Mouse (Mus musculus) embryo, embryonic 10.5 days (tissue): Measurements from ENCODE around the gene Mapk11.

ENCODE experiments used
- DNase-seq: peaks from one replicate; pipeline ENCODE4 v3.0.0-alpha.2; 2015; ENCODE audit warnings: low spot score

Gene Mapk11

DNA sequence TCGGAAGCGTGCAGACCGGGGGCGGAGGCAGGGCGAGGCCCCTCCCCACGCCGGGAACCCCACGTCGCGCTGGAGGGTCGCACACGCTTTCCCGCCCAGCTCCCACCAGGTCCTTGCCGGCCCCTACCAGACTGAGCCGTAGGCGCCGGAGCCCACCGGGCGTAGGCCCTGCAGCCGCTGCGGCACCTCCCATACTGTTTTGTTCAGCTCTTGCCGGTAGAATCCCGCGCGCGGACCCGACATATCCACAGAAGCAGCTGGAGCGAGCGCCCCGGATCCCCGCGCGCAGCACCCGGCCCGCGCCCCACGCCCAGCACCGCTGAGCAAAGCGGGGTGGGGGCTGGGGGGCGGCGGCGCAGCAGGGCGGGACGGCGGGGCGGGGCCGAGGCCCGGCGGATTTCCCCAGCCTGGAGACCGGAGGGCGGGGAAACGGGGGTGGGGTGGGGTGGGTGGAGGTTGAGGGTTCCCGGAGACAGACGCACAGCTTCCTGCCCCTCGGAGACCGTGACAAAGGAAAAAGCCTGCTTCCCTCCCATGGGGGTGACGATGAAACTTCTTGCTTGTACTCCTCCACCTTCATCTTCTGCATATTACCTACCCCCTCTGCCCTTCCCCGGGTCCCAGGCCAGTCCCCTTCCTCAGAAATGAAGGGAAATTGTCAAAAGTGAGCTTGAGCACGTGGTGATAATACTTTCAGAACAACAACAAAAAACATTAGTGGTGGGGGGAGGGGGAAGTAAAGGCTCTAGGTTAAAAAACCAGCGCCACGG, at the start of gene Mapk11:
Gene Mapk11 (minus strand): TSS at position 358 of the 770 bp plus-strand sequence.
- DNase-seq: peak; percentile 54

DNA sequence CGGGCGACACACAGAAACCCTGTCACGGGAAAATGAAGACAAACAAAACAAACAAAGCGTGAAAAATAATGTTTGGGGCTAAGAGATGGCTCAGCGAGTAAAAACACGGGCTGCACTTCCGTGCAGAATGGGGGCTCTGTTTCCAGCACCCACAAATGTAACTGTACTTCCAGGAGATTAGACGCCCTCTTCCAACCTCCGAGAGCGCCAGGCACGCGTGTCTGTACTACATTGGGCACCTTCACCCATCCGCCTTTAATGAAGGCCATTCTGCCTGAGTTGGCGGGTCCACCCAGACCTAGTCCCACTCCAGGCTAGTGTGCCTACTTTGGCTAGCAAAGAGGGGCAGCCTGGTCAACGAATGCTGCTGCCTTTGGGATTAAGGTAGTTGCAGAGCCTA, 47.6 kb upstream of the Mapk11 start:
- no peak for DNase-seq

DNA sequence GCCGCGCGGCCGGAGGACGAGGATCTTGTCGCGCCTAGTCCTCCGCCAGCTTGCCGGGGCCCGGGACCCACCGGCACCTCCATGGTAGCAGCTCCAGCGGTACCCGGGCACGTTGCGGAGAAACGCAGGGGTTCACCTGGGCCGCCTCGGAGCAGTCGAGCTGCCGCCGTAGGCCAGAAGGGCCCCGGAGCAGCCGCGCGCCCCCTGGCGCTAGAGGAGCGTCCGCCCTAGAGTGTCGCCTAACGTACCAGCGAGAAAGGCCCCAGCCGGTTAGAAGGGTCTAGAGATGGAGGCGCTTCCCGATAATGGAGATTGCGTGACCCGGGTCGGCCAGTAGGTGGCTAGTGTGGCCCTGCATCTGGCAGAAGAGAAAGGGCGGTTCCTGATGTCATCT, 46.9 kb upstream of the Mapk11 start, which contains the start of gene Dennd6b:
Gene Dennd6b (minus strand): TSS at position 184 of the 394 bp plus-strand sequence.
- peak; percentile 98 for DNase-seq

DNA sequence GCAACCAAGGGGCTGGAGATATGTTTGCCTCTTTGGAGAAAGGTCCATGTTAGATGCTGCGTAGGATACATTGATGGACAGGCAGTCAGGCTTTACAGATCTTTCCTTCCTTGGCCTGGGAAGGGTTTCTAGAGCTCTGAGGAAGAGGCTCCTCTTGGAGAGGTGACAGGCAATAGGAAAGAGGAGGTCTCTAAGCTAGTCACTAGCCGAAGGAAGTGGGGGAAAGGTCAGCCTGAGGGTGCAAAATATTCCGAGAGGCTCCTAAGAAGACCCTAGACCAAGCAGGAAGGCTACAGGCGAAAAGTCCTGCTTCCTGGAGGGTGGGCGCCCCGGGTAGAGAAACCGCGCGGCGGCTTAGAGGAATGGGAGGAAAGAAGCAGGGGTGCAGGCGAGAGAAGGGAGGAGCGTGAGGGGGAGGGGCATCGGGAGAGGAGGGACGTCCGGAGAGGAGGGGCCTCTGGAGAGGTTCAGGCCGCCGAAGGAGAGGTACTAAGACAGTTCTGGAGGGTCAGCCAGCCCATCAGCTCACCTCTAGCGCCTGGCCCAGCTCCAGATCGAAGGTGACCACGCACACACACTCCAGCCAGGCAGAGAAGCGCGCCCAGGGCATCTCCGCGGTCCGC, 46.4 kb upstream of the Mapk11 start:
- peak; percentile 94 for DNase-seq

DNA sequence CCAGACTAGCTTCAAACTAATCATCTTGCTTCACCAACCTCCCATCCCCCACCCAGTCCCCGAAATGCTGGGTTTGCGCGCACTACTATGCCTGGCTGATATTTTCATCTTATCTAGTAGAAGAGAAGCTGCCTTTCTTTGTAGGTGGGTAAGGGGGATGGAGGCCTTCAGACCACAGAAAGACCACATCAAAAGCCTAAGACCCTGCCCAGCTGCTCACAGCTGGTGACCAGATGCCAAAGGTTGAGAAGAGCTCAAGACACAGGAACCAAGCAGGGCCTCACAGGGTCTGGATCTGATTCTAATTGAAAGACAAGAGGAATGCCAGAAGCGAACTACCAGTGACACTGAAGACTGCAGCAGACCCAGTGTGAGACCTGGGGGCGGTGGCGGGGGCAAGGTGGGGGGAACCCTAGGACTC, 45.8 kb upstream of the Mapk11 start:
- peak; percentile 79 for DNase-seq

DNA sequence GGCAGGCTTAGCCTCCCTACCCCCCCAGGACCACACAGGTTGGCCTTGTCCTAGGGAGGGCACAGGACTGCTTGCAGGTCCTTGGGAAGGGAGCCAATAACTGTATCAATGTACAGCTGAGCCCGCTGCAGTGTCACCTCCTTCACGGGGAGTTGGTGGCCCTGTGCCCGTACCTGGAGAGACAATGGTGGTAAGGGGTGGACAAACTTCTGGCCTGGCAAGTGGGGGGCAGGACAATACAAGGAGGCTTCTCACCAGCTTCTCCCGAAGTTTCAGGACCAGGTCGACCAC, 35.5 kb upstream of the Mapk11 start:
- no peak for DNase-seq

DNA sequence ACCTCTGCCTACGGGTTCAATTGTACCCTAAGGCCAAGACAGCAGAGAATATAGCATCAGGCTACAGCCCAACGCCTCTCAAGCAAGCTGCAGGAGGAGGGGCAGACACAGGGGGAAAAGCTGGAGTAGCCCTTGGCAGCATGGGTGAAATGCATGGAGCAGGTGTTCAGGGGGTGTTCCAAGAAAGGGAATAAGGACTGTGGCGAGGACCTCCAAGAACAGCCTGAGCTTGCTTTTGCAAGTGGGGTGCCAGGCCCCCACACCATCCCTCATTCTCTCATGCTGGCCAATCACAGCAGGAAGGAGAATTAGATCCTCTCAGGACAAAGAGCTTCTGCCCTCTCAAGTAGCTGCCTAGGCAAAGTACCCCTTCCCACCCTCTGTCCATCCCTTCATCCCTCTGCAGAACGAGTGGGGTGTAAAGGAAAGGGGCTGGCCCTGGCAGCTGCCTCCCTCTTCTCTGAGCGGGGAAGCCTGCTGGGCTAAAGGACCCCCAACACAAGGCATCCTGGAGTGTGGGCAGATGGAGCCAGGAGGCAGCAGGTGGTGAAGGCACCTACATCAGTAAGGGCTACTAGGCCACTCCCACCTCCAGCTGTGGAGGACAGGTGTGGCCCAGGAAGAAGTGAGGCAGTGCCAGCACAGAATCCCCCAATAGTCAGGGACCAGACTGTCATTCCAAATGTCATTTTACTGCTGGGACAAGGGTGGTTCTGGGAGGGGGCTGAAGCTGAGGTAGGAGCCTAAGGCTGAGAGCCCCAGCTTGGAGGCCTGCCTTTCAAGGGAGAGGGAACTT, 34.9 kb upstream of the Mapk11 start:
- DNase-seq: no peak

DNA sequence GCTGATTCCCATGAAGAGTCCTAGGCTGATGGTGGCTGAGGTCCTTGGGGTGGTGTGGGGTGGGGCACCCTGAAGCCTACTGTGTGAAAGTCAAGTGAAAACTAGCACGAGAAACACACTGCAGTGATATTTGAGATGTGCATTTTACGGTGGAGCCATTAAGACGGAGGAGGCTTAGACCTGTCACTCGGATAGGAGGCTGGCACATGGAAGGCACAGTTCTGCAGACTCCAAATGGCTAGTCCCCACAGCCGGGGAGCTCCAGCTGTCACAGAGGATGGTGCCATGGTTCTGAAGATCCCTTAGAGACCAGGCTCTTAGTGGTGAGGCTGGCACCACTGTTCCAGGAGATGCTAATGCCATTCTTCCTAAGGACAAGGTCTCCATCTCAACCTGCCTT, 33.4 kb upstream of the Mapk11 start:
- DNase-seq: no peak

DNA sequence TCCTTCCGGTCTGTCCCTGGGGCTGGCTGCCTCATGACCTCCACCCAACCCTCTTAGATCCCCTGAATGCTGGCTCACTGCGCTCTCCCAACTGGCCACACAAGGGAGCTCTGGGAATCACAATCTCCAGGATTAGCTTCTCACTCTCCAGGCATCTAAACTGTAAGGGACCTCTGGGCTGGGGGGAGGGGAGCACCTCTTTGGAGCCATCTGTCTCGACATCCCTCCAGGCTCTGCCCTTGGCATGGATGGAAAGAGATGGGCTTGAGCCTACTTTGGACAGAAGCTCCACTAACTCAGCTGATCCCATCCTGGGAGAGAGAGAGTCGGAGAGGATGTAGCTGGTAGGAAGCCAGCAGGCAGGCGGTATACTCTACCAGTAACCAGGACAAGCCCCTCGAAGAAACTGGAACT, 32.9 kb upstream of the Mapk11 start:
- DNase-seq: peak; percentile 67

DNA sequence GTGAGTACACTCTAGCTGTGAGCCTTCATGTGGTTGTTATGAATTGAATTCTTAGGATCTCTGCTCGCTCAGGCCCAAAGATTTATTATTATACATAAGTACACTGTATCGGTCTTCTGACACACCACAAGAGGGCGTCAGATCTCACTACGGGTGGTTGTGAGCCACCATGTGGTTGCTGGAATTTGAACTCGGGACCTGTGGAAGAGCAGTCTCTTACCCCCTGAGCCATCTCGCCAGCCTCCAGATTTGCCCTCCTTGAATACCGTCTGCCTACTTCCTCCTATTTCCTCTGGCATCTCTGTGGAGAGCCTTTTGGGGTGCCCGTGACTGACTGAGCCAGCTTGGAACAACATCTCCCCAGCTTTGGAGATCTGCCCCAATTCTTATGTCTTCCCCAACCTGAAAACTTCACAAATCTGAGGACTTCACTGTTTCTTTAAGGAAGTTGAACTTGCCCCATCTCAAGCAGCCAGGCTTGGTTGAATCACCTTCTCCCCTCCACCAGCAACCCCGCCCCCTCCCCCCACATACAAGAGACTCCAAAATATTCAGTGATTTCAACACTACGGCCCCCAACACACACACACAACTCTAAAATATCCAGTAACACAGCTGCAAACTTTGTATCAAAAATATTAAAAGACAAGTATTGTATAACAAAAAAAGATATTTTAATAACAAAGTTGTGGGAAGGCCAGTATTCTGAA, 32.3 kb upstream of the Mapk11 start:
- DNase-seq: no peak

DNA sequence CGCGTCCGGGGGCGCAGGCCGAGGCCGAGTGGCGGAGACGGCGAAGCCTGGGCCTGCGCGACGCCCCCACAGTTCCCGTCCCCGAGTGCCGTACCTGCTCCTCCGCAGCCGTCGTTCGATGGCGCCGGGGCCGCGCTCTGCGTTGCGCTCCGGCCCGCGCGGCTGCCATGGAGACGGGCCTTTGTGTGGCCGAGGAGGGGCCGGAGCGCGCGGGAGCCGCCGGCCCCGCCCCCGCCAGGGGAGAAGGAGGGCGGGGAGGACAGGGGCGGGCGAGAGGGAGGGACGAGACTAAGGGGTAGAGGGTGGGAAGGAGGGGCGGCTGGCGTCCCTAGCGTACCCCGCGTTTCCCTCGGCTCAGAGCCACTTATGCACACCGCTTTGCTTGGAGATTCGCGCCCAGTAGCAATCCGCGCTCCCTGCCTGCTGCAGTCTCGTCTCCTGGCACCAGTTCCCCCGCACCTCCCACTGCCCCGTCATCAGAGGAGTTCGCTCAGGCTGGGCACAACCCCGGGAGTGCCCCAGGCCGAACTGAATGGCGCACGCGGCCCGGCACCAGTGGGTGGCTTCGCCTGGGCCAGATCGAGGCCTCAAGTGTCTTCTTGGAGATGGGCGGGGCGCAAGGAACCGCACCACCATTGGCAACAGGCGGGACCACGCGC, 31.3 kb upstream of the Mapk11 start, which contains the start of gene Plxnb2:
Gene Plxnb2 (minus strand): TSS at position 218 of the 659 bp plus-strand sequence.
- DNase-seq: peak; percentile 94

DNA sequence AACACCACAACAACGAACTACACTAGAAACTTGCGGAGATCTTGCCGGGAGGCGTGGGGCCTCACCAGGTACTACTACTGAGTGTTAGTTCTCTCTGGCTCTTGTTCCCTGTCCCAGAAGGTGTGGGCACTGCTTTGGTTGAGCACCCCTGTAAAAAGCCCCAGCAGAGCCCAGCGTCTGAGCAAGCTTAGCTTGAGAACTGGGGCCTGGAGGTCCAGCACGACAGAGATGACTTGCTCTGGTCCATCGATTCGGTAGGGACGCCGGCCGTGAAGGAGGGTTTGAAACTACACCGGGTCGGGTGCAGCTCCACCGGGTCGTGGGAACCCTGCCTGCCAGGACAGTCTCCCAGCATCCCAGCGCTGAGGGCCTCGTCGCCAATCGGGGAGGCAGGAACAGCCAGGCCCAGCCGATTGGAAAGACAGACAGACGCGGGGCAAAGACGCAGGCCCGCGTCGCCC, 30.7 kb upstream of the Mapk11 start:
- no peak for DNase-seq

DNA sequence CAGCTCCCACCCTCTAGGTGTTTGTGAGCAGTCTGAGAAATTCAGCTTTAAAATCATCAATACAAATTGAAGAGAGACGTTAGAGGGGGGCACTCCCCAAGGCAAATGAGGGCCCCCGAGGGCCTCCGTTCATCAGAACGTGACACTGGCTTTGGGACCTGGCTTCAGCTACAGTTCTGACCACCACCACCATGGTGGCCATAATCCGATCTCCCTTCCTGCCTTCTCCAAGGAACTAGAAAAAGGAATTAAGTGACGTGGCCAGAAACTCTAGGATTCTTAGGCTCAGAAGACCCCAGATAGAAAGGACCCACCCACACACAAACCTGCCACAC, 30.2 kb upstream of the Mapk11 start:
- peak; percentile 37 for DNase-seq

DNA sequence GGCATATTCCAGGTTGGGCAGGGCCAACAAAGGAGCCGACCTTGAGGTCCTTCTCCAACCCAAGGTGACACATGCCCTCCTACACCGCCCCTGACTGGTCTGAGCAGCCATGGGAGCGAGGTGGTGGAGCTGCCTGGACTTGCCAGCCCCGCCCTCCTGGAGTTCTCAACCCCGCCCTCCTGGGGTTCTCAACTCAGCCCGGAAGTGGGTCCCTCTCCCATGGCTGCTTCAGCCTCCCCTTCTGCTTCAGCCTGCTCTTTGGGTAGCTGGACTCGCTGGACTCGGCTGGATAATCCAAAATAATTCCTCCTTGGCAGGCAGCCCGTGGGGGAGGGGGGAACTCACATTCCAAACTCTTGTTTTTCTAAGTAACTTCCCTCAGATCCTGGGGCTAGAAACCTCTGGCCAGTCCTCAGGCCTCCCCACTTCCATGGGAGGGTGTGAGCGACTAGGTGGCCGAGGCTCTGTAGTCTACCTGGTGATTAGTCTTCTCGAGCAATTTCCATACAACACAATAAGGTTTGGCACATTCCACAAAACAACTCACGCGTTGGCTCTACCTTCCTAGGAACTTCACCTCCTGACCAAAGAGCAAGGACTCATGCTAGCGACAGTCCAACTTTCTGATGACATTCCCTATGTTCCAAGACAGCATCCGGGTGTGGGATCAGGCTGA, 29.7 kb upstream of the Mapk11 start:
- peak; percentile 83 for DNase-seq

DNA sequence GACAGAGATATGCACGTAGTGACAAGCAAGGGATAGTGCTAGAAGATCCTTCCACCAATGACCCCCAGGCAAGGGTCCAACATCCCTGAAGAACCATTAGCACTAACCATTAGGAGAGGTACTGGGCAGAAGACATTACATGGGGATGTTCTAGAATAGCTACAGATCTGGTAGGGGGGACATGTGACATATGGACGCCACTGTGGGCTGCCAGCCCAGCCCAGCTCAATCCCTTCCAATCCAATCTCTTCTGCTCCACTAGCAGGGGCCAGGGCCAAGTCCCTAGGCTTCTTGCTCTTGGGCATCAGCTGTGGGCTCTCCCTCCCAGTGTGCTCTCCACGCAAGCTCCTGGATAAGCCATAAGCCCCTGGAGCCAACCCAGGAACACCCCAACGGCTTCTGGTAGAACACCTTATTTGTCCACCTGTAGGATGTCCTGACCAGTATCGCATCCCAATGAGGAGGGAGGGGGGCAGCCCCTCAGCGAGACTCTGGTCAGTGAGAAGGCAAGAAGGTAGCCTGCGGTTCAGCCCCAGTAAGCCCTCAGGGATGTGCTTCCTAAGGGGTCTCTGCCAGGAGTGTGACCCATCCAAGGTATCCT, 28.9 kb upstream of the Mapk11 start:
- no peak for DNase-seq

DNA sequence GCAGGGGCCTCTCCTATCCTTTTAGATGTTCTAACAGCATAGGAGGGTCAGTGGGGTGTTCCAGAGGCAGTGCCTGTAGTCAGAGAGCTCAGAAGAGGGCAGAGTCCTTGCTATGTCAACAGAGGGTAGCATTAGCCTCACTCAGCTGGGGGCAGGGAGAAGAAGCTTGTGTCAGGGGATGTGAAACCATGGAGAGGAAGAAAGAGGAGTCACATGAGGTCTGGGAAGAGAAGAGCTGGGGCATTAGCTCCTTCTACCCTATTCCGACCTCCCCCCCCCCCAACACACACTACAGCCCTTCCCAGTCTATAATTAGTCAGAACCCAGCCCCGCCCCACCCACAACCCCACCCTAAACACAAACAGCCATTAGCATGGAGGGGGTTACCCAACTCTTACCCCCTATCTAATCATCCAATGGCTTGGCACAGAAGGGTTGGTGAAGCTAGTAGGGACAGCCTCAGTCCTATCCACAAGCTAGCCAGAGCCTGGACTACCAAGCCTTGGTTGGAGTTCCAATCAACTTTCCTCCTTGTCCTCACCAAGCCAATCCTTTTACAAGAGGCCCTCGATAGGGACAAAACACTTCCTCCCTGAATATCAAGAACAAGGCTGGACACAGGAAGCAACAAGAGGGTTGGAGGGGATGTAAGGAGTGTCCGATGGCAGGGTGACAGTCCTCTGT, 28.3 kb upstream of the Mapk11 start:
- no peak for DNase-seq

DNA sequence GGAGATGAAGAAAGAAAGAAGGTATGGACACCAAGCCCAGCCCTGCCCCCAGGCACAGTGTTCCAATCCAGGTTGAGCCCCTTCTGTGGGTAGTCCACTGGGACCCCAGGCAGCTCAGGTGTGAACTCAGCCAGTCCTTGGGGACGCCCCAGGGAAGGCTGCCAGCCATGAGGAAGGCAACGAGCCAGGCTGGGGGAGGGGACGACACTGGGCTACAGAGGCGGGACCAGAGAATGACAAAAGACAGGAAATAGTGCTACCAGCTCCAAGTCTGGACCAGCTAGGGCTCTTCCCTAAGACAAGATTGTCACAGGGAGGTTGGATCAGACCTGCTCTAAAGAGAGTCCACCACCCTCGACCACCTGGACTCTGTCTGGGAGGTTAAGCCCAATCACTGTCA, 27.7 kb upstream of the Mapk11 start:
- DNase-seq: no peak

DNA sequence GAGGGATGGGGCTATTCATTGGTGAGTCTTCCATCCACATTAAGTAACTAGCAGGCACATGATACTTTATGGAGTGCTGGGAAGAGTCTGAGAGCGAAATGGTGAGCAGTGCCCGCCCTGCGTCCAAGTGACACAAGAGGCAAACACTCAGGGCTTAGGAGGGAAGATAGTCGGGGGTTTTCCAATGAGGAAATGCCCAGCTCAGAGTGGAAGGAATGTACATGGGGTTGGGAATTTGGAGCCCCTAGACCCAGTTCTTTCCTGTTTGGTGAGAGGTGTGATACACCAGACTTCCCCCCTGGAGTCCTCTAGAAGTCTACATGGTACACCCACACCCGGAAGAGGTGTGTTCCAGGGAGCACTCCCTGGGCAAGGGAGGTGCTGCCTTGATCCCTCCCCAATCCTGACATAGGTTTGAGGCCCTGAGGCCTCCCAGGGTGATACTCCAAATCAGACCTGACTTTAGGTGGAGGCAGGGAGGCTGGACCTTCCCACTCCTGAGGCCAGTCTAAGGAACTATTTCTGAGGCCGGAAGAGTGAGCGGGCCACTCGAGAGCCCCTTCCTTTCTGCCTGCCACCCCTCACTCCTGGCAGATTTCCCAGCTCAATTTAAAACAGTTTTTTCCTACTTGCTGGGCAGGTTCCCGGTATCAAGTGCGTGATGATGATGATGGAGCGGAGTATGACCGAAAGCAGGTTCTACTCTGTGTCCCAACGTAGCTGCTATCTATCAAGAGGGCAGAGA, 26.2 kb upstream of the Mapk11 start:
- DNase-seq: no peak

DNA sequence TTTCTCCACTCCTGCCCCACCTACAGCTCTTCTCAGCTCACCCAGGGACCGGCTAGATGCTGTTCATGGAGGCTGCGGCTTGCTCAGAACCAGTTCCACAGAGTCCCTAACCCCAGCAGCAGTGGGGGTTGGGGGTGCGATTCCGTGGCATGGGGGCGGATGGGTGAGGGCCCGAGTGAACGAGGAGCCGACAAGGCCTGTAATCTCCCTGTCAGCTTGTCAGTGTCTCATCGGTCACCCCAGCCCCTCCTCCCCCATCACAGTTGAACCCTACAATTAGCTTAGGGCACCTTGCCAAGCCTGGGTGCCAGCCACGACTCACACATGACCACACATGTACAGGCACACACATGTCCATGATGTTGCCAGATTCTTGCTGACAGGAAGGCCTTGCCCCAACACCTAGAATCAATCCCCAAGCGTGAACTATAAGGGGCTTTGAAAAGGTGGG, 25.5 kb upstream of the Mapk11 start:
- DNase-seq: no peak

DNA sequence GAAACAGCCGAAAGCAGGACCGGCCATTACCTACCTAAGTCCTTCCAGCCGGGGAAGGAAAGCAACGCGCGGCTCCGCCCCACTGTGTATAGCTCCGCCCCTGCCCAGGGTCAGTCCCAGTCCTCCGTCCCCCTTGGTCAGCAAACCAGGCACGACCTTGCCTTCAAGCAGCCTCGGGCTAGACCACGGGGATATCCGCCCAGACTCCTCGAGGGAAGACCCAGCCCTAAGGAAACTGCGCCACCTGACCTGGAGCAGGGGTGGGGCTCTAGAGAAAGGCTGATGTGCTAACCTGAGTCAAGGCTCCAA, 24.4 kb upstream of the Mapk11 start:
- peak; percentile 85 for DNase-seq
